Mouse (Mus musculus) lung, postnatal 10 days (tissue): ENCODE measurements around the gene Gm16253.
"Not testable (repeated sequence)": the region's sequence is repeated elsewhere in the genome, so short reads cannot be mapped to it uniquely, and the experiment has no call there.

ENCODE experiments used
- DNase-seq: peaks from one replicate; pipeline ENCODE4 v3.0.0; 2021

Gm16253 gene

GRCm38 (mm10) chr3:96600639-96601250 is 24.0 kb downstream of the Gm16253 start, which contains the start of gene Lix1l:
Lix1l (plus strand) TSS chr3:96601149.
- DNase-seq, result peak; percentile 98

GRCm38 (mm10) chr3:96601251-96601787 is 24.5 kb downstream of the Gm16253 start:
- peak; percentile 86 for DNase-seq

GRCm38 (mm10) chr3:96601941-96602703 is 25.3 kb downstream of the Gm16253 start:
- peak; percentile 62 for DNase-seq

GRCm38 (mm10) chr3:96602704-96603084 is 25.9 kb downstream of the Gm16253 start:
- DNase-seq, result no peak

- DNase-seq, result no peak
Measured at GRCm38 (mm10) chr3:96603311-96603710, 26.5 kb downstream of the Gm16253 start.

GRCm38 (mm10) chr3:96606007-96606406 is 29.2 kb downstream of the Gm16253 start:
- DNase-seq, result not testable (repeated sequence)

- no peak for DNase-seq
Measured at GRCm38 (mm10) chr3:96606618-96607017, 29.8 kb downstream of the Gm16253 start.

GRCm38 (mm10) chr3:96617941-96618340 is 41.2 kb downstream of the Gm16253 start:
- DNase-seq, result no peak

GRCm38 (mm10) chr3:96623201-96623600 is 46.4 kb downstream of the Gm16253 start:
- DNase-seq, result no peak

- peak; percentile 98 for DNase-seq
Measured at GRCm38 (mm10) chr3:96629729-96630600, 53.2 kb downstream of the Gm16253 start, which contains the start of gene Rbm8a. Rbm8a (plus strand) TSS chr3:96629933.
